Comparison of ENCODE assay signal across 8 mouse cellular contexts in the genomic region with DNA sequence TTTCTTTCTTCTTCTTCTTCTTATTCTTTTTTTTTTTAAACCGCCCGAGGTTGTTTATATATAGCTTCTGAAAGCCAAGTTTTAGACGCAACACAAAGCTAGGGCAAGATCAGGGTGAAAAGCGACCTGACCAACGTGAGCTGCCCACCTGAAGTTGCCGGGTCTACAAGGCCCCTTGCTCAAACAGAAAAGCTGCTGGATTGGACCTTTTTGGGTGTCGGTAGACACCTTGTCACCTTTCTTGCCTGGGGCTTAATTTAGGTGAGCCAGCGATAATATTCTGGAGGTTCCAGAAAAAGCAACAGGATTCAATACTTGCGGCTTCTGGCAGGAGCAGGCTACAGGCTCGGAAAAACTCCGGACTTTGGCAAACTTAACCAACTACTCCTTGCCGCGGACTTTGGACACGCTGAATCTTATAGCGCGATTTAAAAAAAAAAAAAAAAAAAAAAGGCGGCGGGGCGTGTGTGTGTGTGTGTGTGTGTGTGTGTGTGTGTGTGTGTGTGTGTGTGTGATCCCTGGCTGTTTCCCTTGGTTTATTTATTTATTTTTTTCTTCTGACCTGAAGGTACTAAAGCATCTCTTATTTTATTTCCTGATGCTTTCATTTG.
A peak's percentile ranks its signal among the peaks of the same experiment; 100 is the strongest.
DNase-seq lines count a peak whose midpoint lies in the region; ATAC-seq and TF ChIP-seq lines count a peak whose summit lies in the region.

No protein-coding gene starts in this region.

- no peaks in the 10 kb centered on the region for H3K36me3 ChIP-seq in heart, embryonic 15.5 days
- peaks cover 34% of the 10 kb centered on the region for H3K36me3 ChIP-seq in C2C12 (ENCODE audit: control insufficient read depth, insufficient read depth)
- H3K36me3 ChIP-seq in embryonic facial prominence, embryonic 11.5 days (replicated peaks; ENCODE audit: control insufficient read depth, insufficient read depth, low read depth, low read length): no peaks in the 10 kb centered on the region
- H3K36me3 ChIP-seq in liver, embryonic 12.5 days: peaks cover 14% of the 10 kb centered on the region

- H3K4me1 ChIP-seq in heart, embryonic 15.5 days (replicated peaks): peaks cover 36% of the 10 kb centered on the region
- H3K4me1 ChIP-seq in embryonic facial prominence, embryonic 11.5 days (ENCODE audit: control insufficient read depth, insufficient read depth, low read length): no peaks in the 10 kb centered on the region; the same call in 1 of the 2 replicates
- H3K4me1 ChIP-seq in liver, embryonic 12.5 days: peaks cover 85% of the 10 kb centered on the region

- H3ac ChIP-seq in C2C12 (ENCODE audit: control insufficient read depth, insufficient read length, low read depth): peak overlapping the region; percentile 72

- peak overlapping the region; percentile 40 for H3K4me3 ChIP-seq in heart, embryonic 15.5 days
- H3K4me3 ChIP-seq in C2C12 (ENCODE audit: insufficient read depth, poor library complexity, severe bottlenecking): peak overlapping the region; percentile 80
- H3K4me3 ChIP-seq in embryonic facial prominence, embryonic 11.5 days (ENCODE audit: low read depth, low read length): peak overlapping the region; percentile 45
- H3K4me3 ChIP-seq in liver, embryonic 12.5 days: peak overlapping the region; percentile 80

- no peak overlapping the region for H3K9ac ChIP-seq in heart, embryonic 15.5 days
- H3K9ac ChIP-seq in embryonic facial prominence, embryonic 11.5 days (replicated peaks; ENCODE audit: low read length): no peak overlapping the region
- peak overlapping the region; percentile 93 for H3K9ac ChIP-seq in liver, embryonic 12.5 days

- no peak for ATAC-seq in heart, embryonic 15.5 days (replicated peaks; ENCODE audit: insufficient number of reproducible peaks, insufficient read depth, low FRiP score, low read depth)
- no peak for ATAC-seq in embryonic facial prominence, embryonic 11.5 days (replicated peaks; ENCODE audit: insufficient number of reproducible peaks, low FRiP score, low TSS enrichment, low read depth)
- no peak for ATAC-seq in liver, embryonic 12.5 days

- peak overlapping the region; percentile 41; the same call in 1 of the 2 replicates for H3K4me2 ChIP-seq in heart, embryonic 15.5 days
- H3K4me2 ChIP-seq in embryonic facial prominence, embryonic 11.5 days (ENCODE audit: low read depth, low read length): peak overlapping the region; percentile 57
- H3K4me2 ChIP-seq in liver, embryonic 12.5 days: peak overlapping the region; percentile 100

- no peak overlapping the region for H3K27ac ChIP-seq in heart, embryonic 15.5 days
- H3K27ac ChIP-seq in embryonic facial prominence, embryonic 11.5 days (replicated peaks; ENCODE audit: low read depth, low read length): no peak overlapping the region
- no peak overlapping the region for H3K27ac ChIP-seq in liver, embryonic 12.5 days

- intact Hi-C loops in left cerebral cortex, postnatal 10 days (cut with DNase I): loop anchor here (5.0 to 10.0 kb wide), 3 partner anchors 127 to 758 kb away; no protein-coding TSS in a partner anchor

- DNase-seq in heart, postnatal 4 days: no peak
- peak; percentile 36 for DNase-seq in embryonic facial prominence, embryonic 11.5 days (ENCODE audit: low spot score)
- no peak for DNase-seq in left cerebral cortex, postnatal 10 days (ENCODE audit: extremely low spot score in 1 of 2, low spot score in 2 of 2)
- DNase-seq in spleen, postnatal 36 days (ENCODE audit: low spot score in 2 of 2): no peak
- no peak for DNase-seq in layer of hippocampus, adult 18-20 months (ENCODE audit: low spot score in 2 of 2)

- no peak for TF ChIP-seq CTCF in C2C12 (IDR thresholded peaks at IDR 0.05; ENCODE audit: control insufficient read depth, insufficient read depth, insufficient read length)

- H3K27me3 ChIP-seq in heart, embryonic 15.5 days: peaks cover 72% of the 10 kb centered on the region
- H3K27me3 ChIP-seq in C2C12 (ENCODE audit: control insufficient read depth, insufficient read depth, insufficient read length): no peaks in the 10 kb centered on the region
- peaks cover 28% of the 10 kb centered on the region for H3K27me3 ChIP-seq in embryonic facial prominence, embryonic 11.5 days (ENCODE audit: control insufficient read depth, insufficient read depth, low read length)
- peaks cover 16% of the 10 kb centered on the region; the same call in 1 of the 2 replicates for H3K27me3 ChIP-seq in liver, embryonic 12.5 days (replicated peaks)

- H3K79me2 ChIP-seq in C2C12 (ENCODE audit: control insufficient read depth, insufficient read depth): peaks cover 83% of the 10 kb centered on the region

- H3K9me3 ChIP-seq in heart, embryonic 15.5 days (replicated peaks): no peaks in the 10 kb centered on the region
- H3K9me3 ChIP-seq in embryonic facial prominence, embryonic 11.5 days (replicated peaks; ENCODE audit: control insufficient read depth, low read length): no peaks in the 10 kb centered on the region
- H3K9me3 ChIP-seq in liver, embryonic 12.5 days (replicated peaks): no peaks in the 10 kb centered on the region

- WGBS in heart, embryonic 15.5 days: 6% methylated on average over 18 of the region's 19 CpGs
- 3% methylated on average over 18 of the region's 19 CpGs for WGBS in embryonic facial prominence, embryonic 11.5 days
- 5% methylated on average over 16 of the region's 19 CpGs for WGBS in liver, embryonic 12.5 days (ENCODE audit: insufficient replicate concordance)

- H3K79me3 ChIP-seq in C2C12 (ENCODE audit: low read depth): peaks cover 68% of the 10 kb centered on the region

TF ChIP-seq in C2C12, 6 proteins besides CTCF, POLR2A, EP300 and RAD21:
- no peak for TF ChIP-seq MYOD1 (IDR thresholded peaks at IDR 0.05; ENCODE audit: control insufficient read depth, insufficient read length, low read depth)
- no peak for TF ChIP-seq CEBPB (IDR thresholded peaks at IDR 0.05; ENCODE audit: low read depth)
- TF ChIP-seq MAX (IDR thresholded peaks at IDR 0.05): no peak
- TF ChIP-seq USF1 (IDR thresholded peaks at IDR 0.05; ENCODE audit: low read depth): no peak

Comparison
In these comparisons a context has a peak if more than half of its experiments do, and no peak if none do; other contexts are left out.
1. H3K4me2 ChIP-seq: peak in every context shown above with its lines; median percentile 100 in liver, embryonic 12.5 days; 57 in embryonic facial prominence, embryonic 11.5 days; 41 in heart, embryonic 15.5 days.